Mouse (Mus musculus): ENCODE results near the gene Ffar3. TPM values are rescaled to one million over a fixed set of nuclear protein-coding genes. Genes with fewer than 3 reads are reported as not detected.

The Ffar3 gene
- polyA plus RNA-seq, 1 experiment from 2014 or later: not detected

GRCm38 (mm10) chr7:30878950-30879349 is 23.0 kb upstream of the Ffar3 start:
- no peak overlapping the region for H3K9ac ChIP-seq
- no peaks in the 10 kb centered on the region for H3K4me1 ChIP-seq
- H3K27ac ChIP-seq: no peak overlapping the region
- WGBS: 73% methylated on average over 6 of the region's 6 CpGs
- no peaks in the 10 kb centered on the region for H3K9me3 ChIP-seq
- H3K4me3 ChIP-seq: no peak overlapping the region
- H3K4me2 ChIP-seq: no peak overlapping the region
- H3K36me3 ChIP-seq: no peaks in the 10 kb centered on the region
- no peaks in the 10 kb centered on the region for H3K27me3 ChIP-seq
- no peak for ATAC-seq (ENCODE audit: insufficient number of reproducible peaks, insufficient read depth, low FRiP score, low TSS enrichment, low read depth)

- H3K9me3 ChIP-seq: no peaks in the 10 kb centered on the region
- no peaks in the 10 kb centered on the region for H3K36me3 ChIP-seq
- H3K9ac ChIP-seq: no peak overlapping the region
- H3K27ac ChIP-seq: no peak overlapping the region
- peaks cover 11% of the 10 kb centered on the region for H3K27me3 ChIP-seq
- no peaks in the 10 kb centered on the region for H3K4me1 ChIP-seq
- WGBS: 19% methylated on average over 15 of the region's 15 CpGs
- peak overlapping the region; percentile 43 for H3K4me2 ChIP-seq
- H3K4me3 ChIP-seq: no peak overlapping the region
- ATAC-seq (ENCODE audit: insufficient number of reproducible peaks, insufficient read depth, low FRiP score, low TSS enrichment, low read depth): no peak
These were observed 17.1 kb upstream of the Ffar3 start for GRCm38 (mm10) chr7:30873083-30873482.

GRCm38 (mm10) chr7:30863386-30863785 is 7.4 kb upstream of the Ffar3 start:
- Histone ChIP-seq H3K4me1 (no peaks in the 10 kb centered on the region), H3K36me3 (no peaks in the 10 kb centered on the region), H3K9me3 (no peaks in the 10 kb centered on the region), H3K9ac (no peak overlapping the region), H3K4me2 (no peak overlapping the region), H3K4me3 (no peak overlapping the region), H3K27ac (no peak overlapping the region), H3K27me3 (no peaks in the 10 kb centered on the region; the same call in 1 of the 2 replicates)
- ATAC-seq (ENCODE audit: insufficient number of reproducible peaks, insufficient read depth, low FRiP score, low TSS enrichment, low read depth): no peak
- 75% methylated on average over 8 of the region's 8 CpGs for WGBS

GRCm38 (mm10) chr7:30861464-30861863 is 5.5 kb upstream of the Ffar3 start, which contains the start of gene Ffar1:
Gene Ffar1, minus strand, starts transcription at chr7:30861564.
- Histone ChIP-seq H3K4me2 (no peak within 1 kb of the TSS), H3K4me1 (no peaks in the 10 kb centered on the region), H3K9me3 (no peaks in the 10 kb centered on the region), H3K9ac (peak within 1 kb of the TSS; percentile 22; the same call in 1 of the 2 replicates), H3K4me3 (no peak within 1 kb of the TSS), H3K27ac (no peak within 1 kb of the TSS), H3K27me3 (peaks cover 4% of the 10 kb centered on the region; the same call in 1 of the 2 replicates), H3K36me3 (no peaks in the 10 kb centered on the region)
- ATAC-seq (ENCODE audit: insufficient number of reproducible peaks, insufficient read depth, low FRiP score, low TSS enrichment, low read depth): no peak
- 86% methylated on average over 12 of the region's 12 CpGs for WGBS

- Histone ChIP-seq H3K4me3 (peak overlapping the region; percentile 31), H3K27ac (no peak overlapping the region), H3K4me1 (no peaks in the 10 kb centered on the region), H3K36me3 (no peaks in the 10 kb centered on the region), H3K27me3 (peaks cover 4% of the 10 kb centered on the region; the same call in 1 of the 2 replicates), H3K4me2 (peak overlapping the region; percentile 53), H3K9ac (0 out of 2 replicates have a peak overlapping the region, but pooled peaks have one; percentile 36), H3K9me3 (no peaks in the 10 kb centered on the region)
- peak; percentile 11 for ATAC-seq (ENCODE audit: insufficient number of reproducible peaks, insufficient read depth, low FRiP score, low TSS enrichment, low read depth)
- 7% methylated on average over 15 of the region's 16 CpGs for WGBS
These were observed 3.8 kb upstream of the Ffar3 start for GRCm38 (mm10) chr7:30859635-30860402.

- no peak overlapping the region for H3K9ac ChIP-seq
These were observed 3.3 kb upstream of the Ffar3 start for GRCm38 (mm10) chr7:30859290-30859634.

GRCm38 (mm10) chr7:30857746-30858145 is 1.8 kb upstream of the Ffar3 start:
- H3K27ac ChIP-seq: no peak overlapping the region
- H3K4me1 ChIP-seq: no peaks in the 10 kb centered on the region
- no peak for ATAC-seq (ENCODE audit: insufficient number of reproducible peaks, insufficient read depth, low FRiP score, low TSS enrichment, low read depth)
- H3K36me3 ChIP-seq: no peaks in the 10 kb centered on the region
- 73% methylated on average over 1 of the region's 1 CpGs for WGBS
- no peaks in the 10 kb centered on the region for H3K9me3 ChIP-seq
- no peak overlapping the region for H3K9ac ChIP-seq
- peaks cover 10% of the 10 kb centered on the region for H3K27me3 ChIP-seq
- no peak overlapping the region for H3K4me2 ChIP-seq
- no peak overlapping the region for H3K4me3 ChIP-seq

More at GRCm38 (mm10) chr7:30859290-30859634, 3.3 kb upstream of the Ffar3 start:
- Histone ChIP-seq H3K36me3 (no peaks in the 10 kb centered on the region), H3K9me3 (no peaks in the 10 kb centered on the region), H3K4me1 (no peaks in the 10 kb centered on the region), H3K4me2 (no peak overlapping the region; the same call in 1 of the 2 replicates), H3K27me3 (peaks cover 10% of the 10 kb centered on the region), H3K27ac (no peak overlapping the region), H3K4me3 (no peak overlapping the region)
- peak; percentile 15; the same call in 1 of the 2 replicates for ATAC-seq (ENCODE audit: insufficient number of reproducible peaks, insufficient read depth, low FRiP score, low TSS enrichment, low read depth)

- H3K27ac ChIP-seq: no peak overlapping the region
- no peaks in the 10 kb centered on the region for H3K4me1 ChIP-seq
- 63% methylated on average over 1 of the region's 1 CpGs for WGBS
- no peaks in the 10 kb centered on the region for H3K36me3 ChIP-seq
- no peak overlapping the region for H3K4me3 ChIP-seq
- peaks cover 6% of the 10 kb centered on the region for H3K27me3 ChIP-seq
- H3K4me2 ChIP-seq: no peak overlapping the region
- ATAC-seq (ENCODE audit: insufficient number of reproducible peaks, insufficient read depth, low FRiP score, low TSS enrichment, low read depth): no peak
- no peak overlapping the region for H3K9ac ChIP-seq
- H3K9me3 ChIP-seq: no peaks in the 10 kb centered on the region
These were observed 4.6 kb downstream of the Ffar3 start for GRCm38 (mm10) chr7:30851421-30851820.

GRCm38 (mm10) chr7:30847934-30848333 is 8.0 kb downstream of the Ffar3 start:
- Histone ChIP-seq H3K4me3 (no peak overlapping the region), H3K9me3 (no peaks in the 10 kb centered on the region), H3K4me1 (peaks cover 11% of the 10 kb centered on the region), H3K27me3 (no peaks in the 10 kb centered on the region), H3K9ac (no peak overlapping the region), H3K27ac (no peak overlapping the region), H3K36me3 (no peaks in the 10 kb centered on the region), H3K4me2 (no peak overlapping the region)
- 78% methylated on average over 6 of the region's 6 CpGs for WGBS
- ATAC-seq (ENCODE audit: insufficient number of reproducible peaks, insufficient read depth, low FRiP score, low TSS enrichment, low read depth): no peak

- no peak overlapping the region for H3K27ac ChIP-seq
- no peak for ATAC-seq (ENCODE audit: insufficient number of reproducible peaks, insufficient read depth, low FRiP score, low TSS enrichment, low read depth)
- H3K4me2 ChIP-seq: no peak overlapping the region
- no peaks in the 10 kb centered on the region for H3K36me3 ChIP-seq
- H3K9ac ChIP-seq: no peak overlapping the region
- no peak overlapping the region for H3K4me3 ChIP-seq
- 71% methylated on average over 5 of the region's 5 CpGs for WGBS
- H3K4me1 ChIP-seq: peaks cover 14% of the 10 kb centered on the region
- H3K27me3 ChIP-seq: no peaks in the 10 kb centered on the region
- H3K9me3 ChIP-seq: no peaks in the 10 kb centered on the region
These were observed 8.6 kb downstream of the Ffar3 start for GRCm38 (mm10) chr7:30847386-30847785.

GRCm38 (mm10) chr7:30846505-30847053 is 9.4 kb downstream of the Ffar3 start:
- Histone ChIP-seq H3K4me3 (no peak overlapping the region), H3K9me3 (no peaks in the 10 kb centered on the region), H3K4me1 (peaks cover 14% of the 10 kb centered on the region), H3K4me2 (no peak overlapping the region), H3K9ac (no peak overlapping the region), H3K27me3 (no peaks in the 10 kb centered on the region), H3K36me3 (no peaks in the 10 kb centered on the region), H3K27ac (no peak overlapping the region)
- ATAC-seq (ENCODE audit: insufficient number of reproducible peaks, insufficient read depth, low FRiP score, low TSS enrichment, low read depth): no peak
- WGBS: 79% methylated on average over 2 of the region's 2 CpGs

All from embryonic facial prominence, embryonic 13.5 days (tissue).